Mouse (Mus musculus) liver, embryonic 13.5 days (tissue): Measurements from ENCODE around the gene Hectd1. TPM values are rescaled to one million over a fixed set of nuclear protein-coding genes. Genes with fewer than 3 reads are reported as not detected.
A peak's percentile ranks its signal among the peaks of the same experiment; 100 is the strongest.

Experiments
- ATAC-seq: fragments of 200-750 bp; cut with Nextera tagmentation; 2 replicates; pipeline ENCODE4 v1.8.0; 2017; ENCODE audit warnings: low read depth, mild to moderate bottlenecking, moderate number of reproducible peaks, moderate library complexity
- DNase-seq: peaks from one replicate; pipeline ENCODE4 v3.0.0; 2022
- H3K27ac ChIP-seq: fragments of 300-500 bp; sonication (generic); 2 replicates; pipeline ENCODE4 v1.5.1; 2015; ENCODE audit warnings: moderate library complexity, mild to moderate bottlenecking, inconsistent platforms
- H3K27me3 ChIP-seq: fragments of 300-500 bp; sonication (generic); 2 replicates; pipeline ENCODE4 v1.6.1; 2015; ENCODE audit warnings: mild to moderate bottlenecking, inconsistent platforms
- H3K36me3 ChIP-seq: fragments of 300-500 bp; sonication (generic); 2 replicates; pipeline ENCODE4 v1.6.1; 2015; ENCODE audit warnings: mild to moderate bottlenecking, inconsistent platforms
- H3K4me1 ChIP-seq: fragments of 300-500 bp; sonication (generic); replicated peaks from 2 replicates; pipeline ENCODE4 v1.6.1; 2015; ENCODE audit warnings: inconsistent platforms
- H3K4me2 ChIP-seq: fragments of 300-500 bp; sonication (generic); 2 replicates; pipeline ENCODE4 v1.6.1; 2015; ENCODE audit warnings: inconsistent platforms, mild to moderate bottlenecking, moderate library complexity
- H3K4me3 ChIP-seq: fragments of 300-500 bp; sonication (generic); replicated peaks from 2 replicates; pipeline ENCODE4 v1.5.1; 2015; ENCODE audit warnings: mild to moderate bottlenecking, inconsistent platforms
- H3K9ac ChIP-seq: fragments of 300-500 bp; sonication (generic); 2 replicates; pipeline ENCODE4 v1.6.1; 2015; ENCODE audit warnings: mild to moderate bottlenecking, inconsistent platforms
- H3K9me3 ChIP-seq: fragments of 300-500 bp; sonication (generic); replicated peaks from 2 replicates; pipeline ENCODE4 v1.6.1; 2016; ENCODE audit warnings: inconsistent platforms
- WGBS: fragments of 180-500 bp; shearing (Covaris S2); methylation state at CpG from one replicate; pipeline ENCODE4 v1.1.7; 2015; ENCODE audit not compliant: insufficient replicate concordance; 5-methylcytosine and 5-hydroxymethylcytosine counted together
- polyA plus RNA-seq: library from polyadenylated mRNA; unstranded; fragments of >200 nt; fragmentation: Nextera tagmentation; extraction: Ambion mirVana; gene quantifications from 2 replicates; pipeline ENCODE4 v1.2.1, GENCODE M21; 2015

The Hectd1 gene
- 29.6 and 32.1 TPM in 2 replicates for polyA plus RNA-seq

DNA sequence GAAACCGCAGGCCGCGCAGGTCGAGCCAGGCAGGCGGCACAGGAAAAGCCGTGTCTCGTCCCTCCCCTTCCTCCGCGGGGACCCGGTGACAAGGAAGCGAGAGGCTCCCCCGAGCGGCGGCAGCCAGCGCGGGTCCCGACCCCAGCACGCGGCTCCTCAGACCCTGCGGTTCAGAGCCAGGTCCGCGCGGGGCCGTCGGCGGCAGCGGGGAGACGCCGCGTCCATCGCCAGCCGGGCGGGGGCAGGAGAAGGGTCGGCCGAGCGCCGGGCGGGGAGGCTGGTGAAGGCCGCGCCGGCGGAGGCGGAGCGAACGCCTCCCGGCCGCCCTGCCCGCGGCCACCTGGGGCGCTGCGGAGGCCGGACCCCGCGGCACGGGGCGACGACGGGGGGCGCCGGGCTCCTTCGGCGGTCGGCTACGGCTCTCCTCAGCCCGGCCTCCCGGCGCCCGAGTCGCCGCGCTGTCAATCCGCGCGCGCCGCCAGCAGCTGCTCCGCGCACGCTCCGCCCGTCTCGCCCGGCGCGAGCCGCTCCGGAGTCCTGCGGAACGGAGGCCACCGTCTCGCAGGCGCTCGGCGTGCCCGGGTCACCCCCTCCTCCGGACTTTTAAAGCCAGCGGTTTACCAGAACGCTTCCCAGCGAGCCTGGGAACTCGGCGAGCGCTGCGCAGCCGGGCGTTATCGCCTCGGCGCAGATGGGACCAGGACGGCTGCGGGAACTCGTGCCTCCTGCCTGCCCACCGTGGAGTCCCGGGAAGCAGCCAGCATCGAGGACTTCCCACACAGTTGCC, at the start of gene Hectd1:
Hectd1 (minus strand) TSS at position 247 of the 787 bp plus-strand sequence.
- Histone ChIP-seq H3K9ac (peak within 1 kb of the TSS; percentile 100), H3K4me3 (peak within 1 kb of the TSS; percentile 99), H3K4me1 (peaks cover 50% of the 10 kb centered on the region), H3K27ac (peak within 1 kb of the TSS; percentile 100), H3K4me2 (peak within 1 kb of the TSS; percentile 78), H3K36me3 (peaks cover 24% of the 10 kb centered on the region), H3K9me3 (no peaks in the 10 kb centered on the region), H3K27me3 (no peaks in the 10 kb centered on the region)
- peak; percentile 83 for ATAC-seq
- DNase-seq = peak; percentile 86
- WGBS = under 1% methylated on average over 98 of the region's 114 CpGs

DNA sequence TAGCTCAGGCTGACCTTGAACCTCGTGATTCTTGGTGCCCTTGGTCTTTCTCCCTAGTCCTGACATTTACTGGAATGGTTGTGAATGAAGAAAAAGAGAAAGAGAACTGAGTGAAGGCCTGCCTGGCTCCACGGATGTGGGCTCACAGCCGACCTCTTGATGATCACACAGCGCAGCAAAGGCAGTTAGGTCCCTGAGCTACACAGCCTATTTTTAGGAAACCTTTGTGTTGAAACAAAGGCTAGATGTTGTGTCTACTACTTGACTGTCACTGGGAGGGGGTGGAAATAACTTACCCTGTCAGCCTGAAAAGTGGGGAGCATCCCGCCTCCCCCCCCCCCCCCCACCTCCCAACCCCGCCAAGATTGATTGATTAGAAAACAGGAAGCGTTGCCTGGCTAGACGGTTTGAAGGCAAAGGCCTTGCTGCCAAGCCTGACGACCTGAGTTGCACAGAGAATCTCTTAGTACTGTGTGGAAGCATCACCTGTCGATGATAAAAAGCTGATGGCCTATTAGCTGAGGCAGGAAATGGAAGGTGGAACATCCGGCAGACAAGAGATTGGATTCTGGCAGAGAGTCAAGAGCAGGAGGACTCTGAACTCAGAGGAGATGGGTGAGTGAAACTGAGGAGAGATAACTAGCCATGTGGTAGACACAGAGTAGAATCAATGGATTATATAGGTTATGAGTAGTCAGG, 42.3 kb upstream of the Hectd1 start:
- DNase-seq (no peak), ATAC-seq (peak; percentile 34)
- 26% methylated on average over 10 of the region's 11 CpGs for WGBS
- Histone ChIP-seq H3K36me3 (peaks cover 10% of the 10 kb centered on the region), H3K4me2 (no peak overlapping the region), H3K9ac (no peak overlapping the region), H3K9me3 (no peaks in the 10 kb centered on the region), H3K4me3 (no peak overlapping the region), H3K27me3 (no peaks in the 10 kb centered on the region), H3K27ac (peak overlapping the region; percentile 63), H3K4me1 (peaks cover 52% of the 10 kb centered on the region)

DNA sequence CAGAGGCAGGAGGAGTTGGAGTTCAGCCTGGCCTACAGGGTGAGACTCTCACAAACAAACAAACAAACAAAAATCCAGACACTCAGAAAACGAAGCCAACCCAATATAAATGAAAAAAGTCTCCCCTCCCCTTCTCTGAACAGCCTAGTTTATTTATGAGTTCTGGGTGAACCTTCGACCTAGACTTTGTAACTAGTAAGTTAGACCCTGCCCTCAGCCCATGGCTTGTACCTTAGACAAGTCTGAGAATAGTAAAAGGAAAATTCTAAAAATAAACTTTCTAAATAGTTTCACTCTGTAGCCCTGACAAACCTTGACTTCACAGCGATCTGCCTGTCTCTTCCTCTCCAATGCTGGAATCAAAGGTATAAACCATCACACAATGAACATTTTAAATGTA, 40.2 kb upstream of the Hectd1 start:
- H3K27me3 ChIP-seq = no peaks in the 10 kb centered on the region
- H3K4me3 ChIP-seq = no peak overlapping the region
- WGBS = 71% methylated on average over 3 of the region's 3 CpGs
- DNase-seq (no peak), ATAC-seq (no peak)
- H3K36me3 ChIP-seq = no peaks in the 10 kb centered on the region
- H3K9me3 ChIP-seq = no peaks in the 10 kb centered on the region
- H3K4me1 ChIP-seq = peaks cover 66% of the 10 kb centered on the region
- H3K4me2 ChIP-seq = no peak overlapping the region
- no peak overlapping the region for H3K27ac ChIP-seq
- no peak overlapping the region for H3K9ac ChIP-seq

DNA sequence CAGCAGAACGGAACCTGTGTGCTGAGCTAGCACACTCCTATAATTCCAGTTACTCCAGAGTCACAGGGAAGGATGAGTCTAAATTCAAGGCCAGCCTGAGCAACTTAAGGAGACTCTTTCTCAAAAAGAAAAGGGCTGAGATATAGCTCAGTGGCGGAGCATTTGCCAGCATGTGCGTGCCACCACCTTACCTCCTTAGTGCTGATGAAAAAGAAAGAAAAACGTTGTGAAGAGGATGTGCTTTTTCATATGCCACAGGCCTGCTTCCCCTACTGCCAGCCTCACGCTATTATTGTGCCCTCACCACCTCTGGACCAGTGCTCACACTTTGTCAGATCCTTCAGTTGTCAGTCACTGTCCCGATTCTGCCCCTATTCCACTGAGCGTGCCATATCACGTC, 37.7 kb upstream of the Hectd1 start:
- ATAC-seq = no peak
- Histone ChIP-seq H3K27me3 (no peaks in the 10 kb centered on the region), H3K4me3 (no peak overlapping the region), H3K9ac (no peak overlapping the region), H3K9me3 (no peaks in the 10 kb centered on the region), H3K4me1 (peaks cover 45% of the 10 kb centered on the region), H3K27ac (peak overlapping the region; percentile 31; the same call in 1 of the 2 replicates), H3K36me3 (no peaks in the 10 kb centered on the region), H3K4me2 (no peak overlapping the region)
- no peak for DNase-seq
- WGBS = 77% methylated on average over 8 of the region's 8 CpGs

DNA sequence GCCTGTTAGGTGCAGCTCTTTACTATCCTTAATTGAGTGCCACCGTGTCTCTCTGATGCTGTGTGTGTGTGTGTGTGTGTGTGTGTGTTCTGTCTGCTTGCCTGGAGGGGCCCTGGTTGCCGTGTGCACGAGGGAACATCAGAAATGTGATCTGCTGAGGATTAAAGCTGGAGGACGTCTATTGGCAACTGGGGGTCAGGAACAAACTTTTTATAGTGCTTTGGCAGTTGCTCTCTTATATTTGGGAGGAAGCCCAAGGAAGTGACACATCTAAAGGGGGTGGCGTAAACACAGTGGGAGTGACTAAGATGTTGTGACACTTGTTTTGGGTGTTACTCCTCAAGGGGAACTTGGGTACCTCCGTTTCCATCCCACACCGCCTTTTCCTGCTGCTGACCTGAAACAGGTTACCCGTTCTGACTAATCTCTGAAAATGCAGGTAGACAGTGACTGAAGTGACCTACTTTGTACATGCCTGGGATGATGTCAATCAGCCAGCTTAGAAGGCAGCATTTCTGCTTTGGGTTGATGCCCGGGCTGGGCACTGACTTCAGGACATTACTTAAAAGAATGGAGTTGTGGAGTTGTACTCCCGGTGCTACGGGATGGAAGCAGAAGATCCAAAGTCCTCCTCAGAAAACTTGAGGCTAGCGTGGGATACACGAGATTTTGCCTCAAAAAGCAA, 37.0 kb upstream of the Hectd1 start:
- no peaks in the 10 kb centered on the region for H3K27me3 ChIP-seq
- DNase-seq = no peak
- no peak overlapping the region for H3K4me2 ChIP-seq
- peaks cover 42% of the 10 kb centered on the region for H3K4me1 ChIP-seq
- 58% methylated on average over 13 of the region's 13 CpGs for WGBS
- peak; percentile 27 for ATAC-seq
- no peaks in the 10 kb centered on the region for H3K9me3 ChIP-seq
- no peaks in the 10 kb centered on the region for H3K36me3 ChIP-seq
- H3K4me3 ChIP-seq = no peak overlapping the region
- peak overlapping the region; percentile 65 for H3K27ac ChIP-seq
- no peak overlapping the region for H3K9ac ChIP-seq

DNA sequence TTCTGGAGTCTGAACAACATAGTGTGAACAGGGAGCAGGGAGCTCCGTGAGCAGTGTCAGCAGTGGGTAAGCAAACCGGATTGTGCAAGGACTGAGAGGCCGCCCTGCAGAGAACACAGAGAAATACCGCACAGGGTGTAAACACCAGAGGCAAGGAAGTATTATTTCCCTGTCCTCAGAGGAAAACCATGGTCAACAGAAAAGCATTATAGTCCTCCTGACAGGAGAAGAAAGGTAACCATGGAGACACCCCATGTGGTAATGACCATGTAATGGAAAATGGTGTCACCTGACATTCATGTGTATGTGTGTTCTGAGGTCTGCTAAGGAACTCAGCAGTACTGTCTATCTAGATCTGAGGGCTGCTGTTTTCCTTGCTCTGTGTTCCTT, 36.4 kb upstream of the Hectd1 start:
- H3K4me2 ChIP-seq = no peak overlapping the region
- H3K9ac ChIP-seq = peak overlapping the region; percentile 20; the same call in 1 of the 2 replicates
- peak overlapping the region; percentile 65 for H3K27ac ChIP-seq
- no peaks in the 10 kb centered on the region for H3K27me3 ChIP-seq
- H3K4me3 ChIP-seq = no peak overlapping the region
- no peaks in the 10 kb centered on the region for H3K36me3 ChIP-seq
- no peak for DNase-seq
- 45% methylated on average over 4 of the region's 4 CpGs for WGBS
- peaks cover 40% of the 10 kb centered on the region for H3K4me1 ChIP-seq
- ATAC-seq = peak; percentile 65
- H3K9me3 ChIP-seq = no peaks in the 10 kb centered on the region

DNA sequence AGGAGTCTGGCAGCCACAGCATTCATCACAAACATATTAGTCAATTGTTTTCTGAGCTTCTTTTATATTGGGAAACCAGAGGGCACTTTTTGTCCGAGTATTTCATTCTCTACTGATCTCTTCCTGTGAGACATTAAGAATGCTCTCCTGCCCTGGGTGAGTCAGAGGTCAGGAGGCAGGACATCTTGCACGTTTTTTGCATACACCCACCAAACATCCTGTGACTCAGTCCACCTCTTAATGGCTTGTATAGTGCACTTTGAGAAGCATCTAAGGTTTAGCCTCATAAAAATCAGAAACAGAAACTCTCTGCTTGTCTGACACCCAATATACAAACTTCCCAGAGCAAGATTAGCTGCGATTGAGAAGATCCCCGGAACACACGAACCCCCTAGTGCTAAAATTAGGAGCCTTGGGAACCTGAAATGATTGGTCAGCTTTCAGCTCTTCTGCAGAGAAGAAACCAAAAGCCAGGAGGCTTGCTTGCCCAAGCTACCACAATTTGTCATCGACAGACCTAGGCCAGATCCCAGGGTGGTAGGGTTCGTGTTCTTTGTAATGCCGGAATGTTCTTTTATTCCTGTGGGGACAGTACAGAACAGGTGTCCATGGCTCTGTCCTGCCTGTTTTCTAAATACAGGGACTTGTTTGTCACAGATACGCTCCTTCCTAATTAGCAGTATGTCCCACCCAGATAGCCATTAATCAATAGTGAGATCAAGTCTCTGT, 35.9 kb upstream of the Hectd1 start:
- peak overlapping the region; percentile 65 for H3K27ac ChIP-seq
- H3K4me3 ChIP-seq = no peak overlapping the region
- no peaks in the 10 kb centered on the region for H3K9me3 ChIP-seq
- no peak overlapping the region for H3K4me2 ChIP-seq
- WGBS = 54% methylated on average over 9 of the region's 9 CpGs
- peak overlapping the region; percentile 20; the same call in 1 of the 2 replicates for H3K9ac ChIP-seq
- peaks cover 45% of the 10 kb centered on the region for H3K4me1 ChIP-seq
- H3K36me3 ChIP-seq = no peaks in the 10 kb centered on the region
- ATAC-seq (peak; percentile 15; the same call in 1 of the 2 replicates), DNase-seq (no peak)
- H3K27me3 ChIP-seq = no peaks in the 10 kb centered on the region

DNA sequence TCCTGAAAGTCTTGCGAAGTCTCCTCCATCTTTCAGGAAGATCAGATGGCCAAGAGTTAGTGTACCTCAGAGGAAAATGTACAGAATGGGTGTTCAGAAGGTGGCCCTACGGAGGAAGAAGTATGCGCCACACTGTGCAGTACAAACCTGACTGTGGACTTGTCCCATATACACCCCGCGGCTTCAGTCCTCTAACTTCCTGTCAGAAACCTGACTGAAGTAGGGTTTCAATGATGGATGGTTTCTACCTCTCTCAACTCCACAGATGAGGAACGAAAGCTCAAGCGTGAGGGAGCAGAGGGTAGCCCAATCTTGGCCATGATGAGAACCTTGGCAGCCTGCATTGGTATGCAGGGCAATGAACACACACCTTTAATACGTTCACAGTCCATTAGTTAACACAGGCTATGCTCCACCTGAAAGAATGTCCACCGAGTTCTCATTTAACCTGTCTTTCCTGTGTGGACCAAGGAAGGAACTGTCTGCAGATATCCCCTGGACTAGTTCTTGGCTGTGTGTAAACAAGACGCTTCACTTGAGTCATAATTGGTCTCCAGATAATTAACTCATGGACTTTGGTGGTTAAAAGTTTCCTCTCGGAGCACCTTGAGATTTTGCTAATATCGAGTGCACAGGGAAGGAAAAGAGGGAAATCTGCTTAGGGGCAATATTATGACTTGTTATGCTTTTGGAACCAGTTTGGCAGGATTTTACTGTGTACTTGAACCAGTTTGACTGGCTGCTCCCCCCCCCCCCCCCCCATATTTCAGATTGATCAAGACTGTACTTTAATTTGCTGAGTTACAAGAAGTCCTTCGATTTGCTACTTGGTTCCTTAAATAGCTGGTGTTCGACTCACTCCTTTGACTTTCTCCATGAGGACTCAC, 34.0 kb upstream of the Hectd1 start:
- no peaks in the 10 kb centered on the region for H3K36me3 ChIP-seq
- H3K9me3 ChIP-seq = no peaks in the 10 kb centered on the region
- no peak overlapping the region for H3K9ac ChIP-seq
- 77% methylated on average over 14 of the region's 14 CpGs for WGBS
- H3K4me1 ChIP-seq = peaks cover 53% of the 10 kb centered on the region
- no peaks in the 10 kb centered on the region for H3K27me3 ChIP-seq
- H3K27ac ChIP-seq = no peak overlapping the region
- H3K4me3 ChIP-seq = no peak overlapping the region
- H3K4me2 ChIP-seq = no peak overlapping the region
- DNase-seq (no peak), ATAC-seq (no peak)

DNA sequence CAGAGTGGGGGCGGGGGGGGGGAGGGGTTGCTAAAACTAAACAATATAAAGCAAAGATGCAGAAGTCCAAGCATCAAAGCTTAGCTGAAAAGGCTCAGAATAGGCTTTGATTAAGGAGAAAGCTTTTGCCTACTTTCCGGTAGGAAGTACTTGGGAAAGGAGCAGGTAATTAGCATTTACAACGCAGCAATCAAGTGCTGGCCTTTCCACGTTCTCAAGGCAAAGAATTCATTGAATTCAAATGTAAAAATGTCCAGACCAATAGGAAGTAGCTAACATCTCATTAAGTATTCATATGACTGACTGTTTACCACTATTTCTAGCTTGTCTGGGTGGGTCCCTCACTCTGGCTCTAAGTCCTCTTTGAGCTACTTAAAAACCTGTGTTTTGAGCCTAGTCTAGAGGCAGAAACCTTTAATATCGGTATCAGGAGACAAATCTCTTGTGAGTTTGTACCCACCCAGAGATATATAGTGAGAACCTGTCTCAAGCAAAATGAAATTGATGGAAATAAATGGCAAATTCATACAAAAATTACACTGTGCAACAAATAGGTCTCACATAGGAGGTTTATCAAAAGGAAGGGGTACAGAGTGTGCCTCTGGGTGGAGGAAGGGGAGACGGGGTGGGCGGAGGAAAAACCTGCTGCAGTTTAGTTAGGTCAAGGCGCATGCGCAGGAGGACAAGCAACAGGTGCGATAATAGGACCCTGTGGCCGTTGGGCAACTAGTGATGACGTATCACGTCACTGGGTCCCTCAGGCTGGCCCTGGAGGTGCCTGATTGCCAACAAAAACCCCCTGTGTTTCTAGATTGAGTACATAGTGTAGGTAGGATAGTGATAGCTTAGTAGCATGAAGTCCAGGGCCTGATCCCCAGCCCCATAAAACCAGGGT, 29.0 kb upstream of the Hectd1 start:
- Histone ChIP-seq H3K4me3 (no peak overlapping the region), H3K36me3 (no peaks in the 10 kb centered on the region), H3K27ac (peak overlapping the region; percentile 91), H3K4me1 (peaks cover 72% of the 10 kb centered on the region), H3K4me2 (no peak overlapping the region), H3K27me3 (no peaks in the 10 kb centered on the region), H3K9ac (no peak overlapping the region), H3K9me3 (no peaks in the 10 kb centered on the region)
- WGBS = 51% methylated on average over 13 of the region's 13 CpGs
- ATAC-seq (no peak), DNase-seq (no peak)
